Mouse (Mus musculus): ENCODE data around the gene Atp6v0e2.

The Atp6v0e2 gene

DNA sequence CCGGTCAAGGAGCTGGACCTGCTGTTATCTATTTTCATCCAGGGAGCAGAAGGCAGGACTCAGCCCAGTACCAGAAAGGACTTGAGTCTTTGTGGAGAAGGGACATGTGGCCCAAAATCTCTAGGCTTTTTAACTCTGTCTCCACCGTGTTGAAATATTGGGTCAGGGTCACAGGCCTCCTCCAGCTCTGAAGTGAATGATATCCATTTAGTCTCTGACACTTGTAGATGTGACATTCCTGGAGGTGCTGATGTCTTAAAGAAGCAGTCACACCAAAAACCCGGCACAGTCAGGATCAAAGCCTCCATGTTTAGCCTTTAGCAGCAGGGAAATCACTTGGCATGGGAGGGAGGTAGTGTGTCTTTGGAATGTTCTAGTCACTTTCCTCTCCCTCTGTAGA is 3.3 kb downstream of the Atp6v0e2 start:
- DNase-seq: no peak

DNA sequence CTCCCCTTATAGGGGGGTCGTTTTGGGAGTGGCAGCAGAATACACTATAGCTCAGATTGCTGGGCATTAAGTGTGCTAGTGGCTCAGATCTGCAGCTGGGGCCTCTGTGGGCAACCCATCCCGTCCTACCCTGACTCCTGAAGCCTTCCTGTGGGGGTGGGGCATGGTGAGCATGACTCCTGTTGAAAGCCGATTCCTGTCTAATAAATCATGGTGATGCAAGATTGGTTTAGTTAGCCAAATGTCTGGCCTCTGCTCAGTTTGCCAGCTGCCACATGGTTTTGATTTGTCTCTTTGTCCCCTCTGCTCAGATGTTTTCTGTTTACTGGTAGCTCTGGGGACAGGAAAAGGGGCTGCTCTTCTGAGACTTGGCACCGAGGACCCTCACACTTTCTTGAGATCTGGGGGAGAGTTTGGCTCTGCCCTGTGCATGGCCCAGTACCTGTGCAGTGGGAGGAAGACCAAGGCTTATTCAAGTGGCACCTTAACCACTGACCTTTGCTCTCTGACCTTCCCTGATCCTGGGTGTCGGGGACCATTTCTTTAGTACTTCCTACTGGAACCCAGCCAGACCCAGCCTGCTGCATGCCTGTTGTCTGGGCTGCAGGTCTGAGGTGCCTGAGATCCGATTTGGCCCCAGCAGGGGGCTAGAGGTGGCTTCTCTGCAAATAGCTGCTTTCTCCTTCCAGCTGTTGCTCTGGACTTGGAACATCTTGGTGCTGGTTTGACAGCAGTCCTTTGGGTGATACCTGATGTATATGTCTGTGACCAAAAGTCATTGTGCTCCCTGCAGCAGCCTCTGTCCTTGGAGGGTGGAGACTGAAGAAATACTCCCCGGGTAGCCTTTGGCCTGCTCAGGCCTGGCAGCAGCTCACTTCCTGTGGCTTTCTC is 4.4 kb downstream of the Atp6v0e2 start:
- no peak for DNase-seq

DNA sequence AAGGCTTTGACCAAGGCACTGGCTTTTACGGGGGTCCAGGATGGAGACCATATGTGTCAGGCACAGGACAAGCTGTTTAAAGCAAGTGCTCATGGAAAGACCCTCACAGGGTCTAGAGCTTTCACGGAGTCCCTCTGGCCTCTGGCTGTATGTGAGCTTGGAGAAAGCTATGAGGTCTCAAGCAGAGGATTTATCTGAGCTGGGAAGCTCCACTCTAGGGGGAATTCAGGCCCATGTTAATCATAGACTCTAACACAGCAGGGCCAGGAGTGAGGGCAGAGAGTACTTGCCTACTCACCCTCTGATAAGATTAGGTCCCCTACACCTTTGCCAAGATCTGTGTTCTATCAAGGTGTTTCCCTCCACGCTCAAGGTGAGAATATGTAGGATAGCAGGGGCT is 5.2 kb downstream of the Atp6v0e2 start:
- no peak for DNase-seq

DNA sequence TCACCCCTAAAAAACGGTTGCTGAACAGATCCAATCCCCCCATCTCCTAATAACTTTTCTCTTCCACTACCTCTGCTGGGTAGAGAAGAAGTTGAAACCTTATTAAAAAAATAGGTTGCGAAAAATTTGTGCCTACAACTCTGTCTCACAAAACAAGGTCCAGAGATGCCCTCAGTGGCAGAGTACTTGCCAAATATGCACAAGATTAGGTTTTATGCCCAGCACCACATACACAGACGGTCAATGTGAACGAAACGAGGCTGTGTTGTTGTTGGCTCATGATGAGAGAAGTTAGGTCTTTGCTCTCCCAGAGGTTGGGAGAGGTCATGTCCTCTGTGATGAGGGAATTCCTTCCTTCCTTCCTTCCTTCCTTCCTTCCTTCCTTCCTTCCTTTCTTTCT is 7.8 kb downstream of the Atp6v0e2 start:
- DNase-seq: no peak

DNA sequence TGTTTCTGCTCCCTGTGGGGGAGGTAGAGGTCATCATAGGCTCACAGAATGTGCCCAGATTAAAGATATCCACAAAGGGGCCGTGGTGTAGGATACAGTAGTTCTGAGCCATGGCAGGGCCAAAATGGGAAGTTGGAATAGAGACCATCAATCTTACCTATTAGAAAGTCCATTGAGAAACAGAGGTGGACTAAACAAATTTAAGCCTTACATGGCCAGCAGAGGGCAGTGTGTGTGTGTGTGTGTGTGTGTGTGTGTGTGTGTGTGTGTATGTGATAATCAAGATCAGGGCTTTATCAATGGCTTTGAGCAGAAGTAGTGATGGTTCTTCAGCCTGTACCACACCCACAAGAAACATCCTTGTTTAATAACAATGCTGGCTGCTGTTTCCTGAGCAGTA is 8.9 kb downstream of the Atp6v0e2 start:
- DNase-seq: no peak

DNA sequence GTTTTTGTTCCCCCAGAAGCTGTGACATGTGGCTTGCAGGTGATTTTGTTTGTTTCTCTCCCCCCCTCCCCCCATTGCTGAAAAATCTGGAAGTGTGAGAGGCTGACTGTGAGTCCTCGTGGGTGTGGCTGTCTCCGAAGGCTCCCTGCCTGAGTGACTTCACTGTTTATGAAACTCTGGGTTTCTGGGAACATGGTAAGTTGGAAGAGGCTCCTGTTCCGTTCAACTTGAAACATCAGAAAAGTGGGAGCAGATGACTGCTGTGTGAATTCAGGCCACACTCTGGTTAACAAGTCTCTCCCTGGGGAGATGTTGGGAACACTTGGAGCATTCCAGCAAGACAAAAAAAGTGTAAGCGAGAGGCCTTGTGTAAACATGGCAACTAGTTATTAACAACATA is 9.4 kb downstream of the Atp6v0e2 start:
- no peak for DNase-seq

DNA sequence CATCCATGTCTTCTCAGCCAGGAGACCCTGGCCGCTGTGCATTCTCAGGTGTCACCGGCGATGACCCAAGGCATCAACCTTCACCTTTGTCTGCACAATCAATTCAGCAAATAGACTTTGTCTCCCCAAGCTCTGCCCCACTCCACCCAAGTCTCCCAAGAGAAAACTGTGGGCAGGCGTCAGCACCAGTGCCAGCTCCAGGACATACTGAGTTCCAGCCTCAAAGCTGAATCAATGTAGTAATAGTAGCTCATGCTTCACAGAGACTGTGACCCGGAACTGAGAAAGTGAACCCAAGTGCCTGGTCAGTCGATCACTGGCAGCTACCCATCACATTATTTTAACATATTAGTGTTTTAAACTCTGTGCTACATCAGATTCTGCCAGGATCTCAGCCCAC is 10.9 kb downstream of the Atp6v0e2 start:
- DNase-seq: no peak

DNA sequence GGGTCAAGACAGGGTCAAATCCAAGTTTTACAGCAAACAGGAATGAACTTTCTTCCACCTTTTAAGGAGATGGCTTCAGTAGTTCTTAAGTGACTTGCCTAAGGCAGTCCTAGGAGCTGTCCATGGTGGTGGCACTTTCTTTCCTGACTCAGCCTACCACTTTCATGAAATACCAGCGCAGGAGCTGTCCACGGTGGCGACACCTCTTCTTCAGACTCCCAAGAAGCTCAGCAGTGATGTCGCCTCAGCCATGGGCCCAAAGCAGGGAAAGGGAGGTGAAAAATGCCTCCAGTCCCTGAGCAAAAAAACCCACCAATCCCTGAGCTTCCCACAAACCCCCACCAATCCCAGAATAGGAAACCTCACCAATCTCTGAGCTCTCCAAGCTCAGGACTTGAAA is 15.5 kb downstream of the Atp6v0e2 start:
- no peak for DNase-seq

DNA sequence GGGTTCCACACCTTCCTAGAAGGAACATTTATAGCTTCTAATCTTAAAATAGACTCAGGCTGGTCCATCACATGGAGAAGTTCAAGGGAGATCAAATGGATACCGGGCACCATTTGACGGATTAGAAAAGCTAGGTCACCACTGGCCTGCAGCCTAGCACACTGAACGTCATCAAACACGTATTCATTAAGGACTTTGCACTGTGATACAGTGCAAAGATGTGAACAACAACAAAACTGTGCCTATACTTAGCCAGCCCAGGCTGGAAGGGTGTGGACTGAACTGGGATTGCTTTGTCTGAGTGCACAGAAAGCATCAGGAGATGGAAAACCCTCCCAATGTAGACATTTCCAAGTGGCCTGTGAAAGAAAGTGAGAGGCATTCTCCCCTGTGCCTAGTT is 16.4 kb downstream of the Atp6v0e2 start:
- DNase-seq: no peak

DNA sequence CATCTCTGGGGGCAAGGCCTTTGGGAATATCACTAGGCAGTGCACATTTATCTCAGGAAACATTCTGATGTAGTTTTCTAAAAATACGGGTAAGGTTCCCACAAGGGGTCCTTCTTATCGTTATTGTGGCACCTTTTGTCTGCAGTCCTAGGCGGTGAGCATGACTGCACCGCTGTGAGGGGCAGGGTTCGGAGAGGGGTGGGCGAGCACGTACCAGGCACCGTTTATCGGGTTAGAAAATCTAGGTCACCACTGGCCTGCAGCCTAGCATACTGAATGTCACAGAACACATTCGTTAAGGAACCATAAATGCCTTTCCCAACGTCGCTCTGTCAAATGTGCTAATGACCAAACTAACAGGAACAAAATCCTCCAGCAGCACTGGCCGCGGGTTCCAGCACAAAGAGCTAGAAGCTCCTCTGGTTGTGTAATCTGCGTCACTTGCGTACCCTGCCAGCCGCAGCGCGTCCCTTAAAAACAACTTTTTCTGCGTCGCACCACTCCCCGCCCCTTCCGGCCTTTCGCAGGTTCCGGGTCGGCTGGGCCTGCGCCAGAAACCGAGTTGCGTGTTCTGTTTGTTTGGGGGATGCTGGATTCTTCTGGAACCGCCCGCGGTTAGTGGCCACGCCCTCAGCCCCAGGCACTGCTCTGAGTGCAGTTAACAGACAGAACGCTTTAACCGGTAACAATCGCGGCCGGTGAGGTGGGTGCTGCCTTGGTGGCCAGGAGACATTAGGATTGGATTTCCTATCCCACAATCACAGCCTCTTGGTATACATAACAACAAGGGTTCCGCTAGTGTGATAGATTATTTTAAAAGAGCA is 17.1 kb downstream of the Atp6v0e2 start, which contains the start of gene Lrrc61:
Lrrc61 (plus strand) TSS at position 517 of the 824 bp plus-strand sequence.
- peak; percentile 97 for DNase-seq

DNA sequence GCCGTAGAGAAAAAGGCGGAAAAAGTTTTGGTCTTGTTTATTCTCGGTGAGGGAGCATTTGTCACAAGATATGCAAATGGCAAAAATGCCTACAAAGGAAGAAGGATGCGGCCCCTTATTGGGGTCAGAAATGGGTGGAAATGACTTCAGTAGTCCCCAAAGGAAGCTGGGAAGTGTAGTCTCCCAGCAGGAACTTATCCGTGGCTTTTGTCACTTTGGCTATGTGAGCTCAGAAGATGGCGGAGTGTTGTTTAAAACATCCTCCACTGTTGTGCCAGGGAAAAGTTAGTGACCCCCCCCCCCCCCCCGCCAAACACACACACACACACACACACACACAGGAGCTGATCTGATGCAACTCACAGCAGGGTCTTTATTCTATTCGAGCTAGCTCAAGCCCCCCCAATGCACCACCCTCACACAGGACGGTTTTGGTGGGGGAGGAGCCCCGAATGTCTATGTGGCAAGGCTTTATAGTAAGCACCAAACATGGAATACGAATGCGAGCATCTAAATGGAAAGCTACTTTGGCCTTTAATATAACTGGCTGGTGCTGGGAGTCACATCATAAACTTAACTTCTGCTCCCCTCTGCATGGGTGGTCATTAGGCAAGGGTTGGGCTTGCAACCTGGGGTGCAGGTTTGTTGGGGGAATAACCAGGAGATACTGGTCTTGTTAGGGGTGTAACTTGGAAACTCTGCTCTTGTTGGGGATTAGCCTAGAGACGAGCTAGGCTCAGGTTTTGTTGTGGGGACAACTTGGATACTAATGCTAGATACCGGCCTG is 17.9 kb downstream of the Atp6v0e2 start:
- DNase-seq: peak; percentile 88

DNA sequence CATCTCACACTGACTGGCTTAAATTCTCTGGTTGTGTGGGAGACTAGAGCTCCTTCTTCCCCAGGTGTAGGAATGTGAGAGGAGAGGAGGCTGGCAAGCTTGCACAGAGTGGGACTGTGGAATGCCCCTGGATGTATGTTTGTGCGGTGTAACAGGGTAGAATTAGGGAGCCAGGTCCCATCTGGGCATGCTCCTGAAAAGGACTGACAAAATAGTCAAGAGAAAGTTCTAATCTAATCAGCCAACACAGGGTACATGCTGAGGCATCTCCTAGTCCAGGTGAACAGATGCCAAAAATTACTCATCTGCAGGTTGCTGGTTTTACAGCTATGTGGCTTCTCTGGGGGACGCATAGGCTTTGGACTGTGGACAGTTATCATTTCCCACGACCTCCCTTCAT is 18.5 kb downstream of the Atp6v0e2 start:
- no peak for DNase-seq

DNA sequence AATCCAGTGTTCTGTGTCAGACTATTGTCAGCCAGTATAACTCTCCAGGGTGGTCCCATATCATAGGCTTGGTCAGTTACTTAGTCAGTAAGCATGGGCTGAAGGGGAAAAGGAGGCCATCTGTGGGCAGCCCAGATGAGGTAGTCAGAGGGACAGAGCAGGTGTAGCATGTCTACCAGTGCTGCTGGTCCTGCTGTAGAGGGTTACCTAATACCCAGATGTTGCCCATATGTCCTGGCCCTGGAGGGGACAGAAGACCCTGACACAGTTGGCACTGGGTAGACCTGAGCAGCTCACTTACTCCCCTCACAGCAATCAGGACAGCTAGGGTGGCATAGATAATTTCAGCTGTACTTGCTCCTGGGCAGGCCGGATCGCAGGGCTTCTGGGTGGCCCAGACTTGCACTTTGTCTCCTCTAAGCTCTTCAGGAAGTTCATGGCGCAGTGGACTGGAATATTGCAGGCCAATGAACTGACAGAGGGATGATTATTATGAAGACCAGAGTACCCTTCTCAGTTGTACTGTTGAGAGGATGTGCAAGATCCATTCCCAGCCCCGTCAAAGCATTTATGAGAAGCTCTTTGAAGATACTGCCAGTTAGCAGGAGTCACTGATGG is 28.4 kb downstream of the Atp6v0e2 start:
- no peak for DNase-seq

DNA sequence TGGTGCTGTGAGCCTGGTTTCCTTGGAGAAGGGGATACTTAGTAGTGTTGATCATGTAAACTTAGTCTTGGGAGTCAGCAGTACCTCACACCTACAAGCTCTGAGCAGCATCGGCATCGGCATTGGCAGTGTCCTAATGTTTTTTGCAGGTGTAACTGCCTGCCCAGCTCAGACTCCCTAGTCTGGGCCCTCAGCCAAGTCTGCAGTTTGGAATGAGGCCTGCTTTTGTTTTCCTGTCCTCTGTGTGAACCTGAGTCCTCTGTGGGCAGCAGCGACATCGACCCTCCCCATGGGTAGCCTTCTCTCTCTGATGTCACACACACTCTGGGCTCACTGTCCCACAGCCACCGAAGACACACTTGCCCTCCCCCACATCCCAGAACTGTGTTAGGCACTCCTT is 28.9 kb downstream of the Atp6v0e2 start:
- DNase-seq: no peak

DNA sequence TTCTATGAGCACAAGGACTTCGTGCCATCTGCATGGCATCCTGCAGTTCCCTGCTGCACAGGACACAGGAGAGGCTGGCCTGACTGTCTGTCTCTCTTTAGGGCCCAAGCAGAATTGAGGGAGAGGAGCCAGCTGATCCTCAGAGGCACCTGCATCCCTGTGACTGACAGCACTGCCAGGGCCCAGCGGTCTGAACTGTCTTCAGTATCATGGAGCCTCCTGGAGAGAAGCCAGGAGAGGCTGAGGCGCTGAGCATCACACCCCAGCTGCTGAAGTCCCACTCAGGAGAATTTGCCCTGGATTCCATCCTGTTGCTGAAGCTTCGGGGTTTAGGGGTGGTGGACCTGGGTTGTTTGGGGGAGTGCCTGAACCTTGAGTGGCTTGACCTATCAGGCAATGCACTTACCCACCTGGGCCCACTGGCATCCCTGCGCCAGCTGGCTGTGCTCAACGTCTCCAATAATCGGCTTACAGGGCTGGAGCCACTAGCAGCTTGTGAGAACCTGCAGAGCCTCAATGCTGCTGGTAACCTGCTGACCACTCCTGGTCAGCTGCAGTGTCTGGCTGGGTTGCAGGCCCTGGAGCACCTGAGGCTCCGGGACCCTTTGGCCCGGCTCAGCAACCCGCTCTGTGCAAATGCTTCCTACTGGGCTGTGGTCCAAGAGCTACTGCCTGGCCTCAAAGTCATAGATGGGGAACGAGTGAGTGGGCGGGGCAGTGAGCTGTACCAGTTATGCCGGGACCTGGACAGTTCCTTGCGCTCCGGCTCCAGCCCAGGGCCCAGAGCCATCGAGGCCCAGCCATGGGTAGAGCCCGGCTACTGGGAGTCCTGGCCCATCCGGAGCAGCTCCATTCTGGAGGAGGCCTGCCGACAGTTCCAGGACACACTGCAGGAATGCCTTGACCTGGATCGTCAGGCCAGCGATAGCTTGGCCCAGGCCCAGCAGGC is 30.9 kb downstream of the Atp6v0e2 start:
- DNase-seq: no peak

DNA sequence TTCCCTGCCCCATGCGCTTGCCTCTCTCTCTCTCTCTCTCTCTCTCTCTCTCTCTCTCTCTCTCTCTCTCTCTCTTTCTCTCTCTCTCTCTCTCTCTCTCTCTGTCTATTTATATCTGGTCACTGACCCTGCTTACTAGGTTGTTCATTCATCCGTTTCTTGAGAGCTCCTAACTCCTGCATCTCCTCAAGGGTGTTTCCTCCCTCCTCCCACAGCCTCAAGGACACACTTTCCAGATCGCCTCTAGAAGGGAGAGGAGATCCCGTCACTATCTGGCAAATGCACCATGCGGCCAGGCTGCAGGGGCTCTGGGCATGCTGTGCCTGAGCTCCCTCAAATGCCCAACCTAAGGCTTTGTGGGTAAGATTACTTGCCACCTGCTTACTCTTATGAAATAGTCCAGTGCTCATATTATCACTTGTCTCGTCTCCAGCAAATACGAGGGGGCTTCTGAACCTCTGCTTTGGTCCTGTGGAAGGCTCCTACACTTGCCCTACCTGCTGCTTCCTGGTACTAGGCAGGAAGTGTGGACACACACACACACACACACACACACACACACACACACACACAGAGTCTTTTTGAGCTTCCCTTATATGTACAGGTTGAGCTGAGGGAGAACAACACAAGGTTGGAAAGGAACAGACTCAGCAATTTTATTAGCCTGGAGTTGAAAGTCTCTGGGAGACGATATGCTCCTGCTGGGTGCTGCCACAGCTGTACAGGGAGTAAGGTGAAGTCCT is 31.8 kb downstream of the Atp6v0e2 start:
- no peak for DNase-seq

DNA sequence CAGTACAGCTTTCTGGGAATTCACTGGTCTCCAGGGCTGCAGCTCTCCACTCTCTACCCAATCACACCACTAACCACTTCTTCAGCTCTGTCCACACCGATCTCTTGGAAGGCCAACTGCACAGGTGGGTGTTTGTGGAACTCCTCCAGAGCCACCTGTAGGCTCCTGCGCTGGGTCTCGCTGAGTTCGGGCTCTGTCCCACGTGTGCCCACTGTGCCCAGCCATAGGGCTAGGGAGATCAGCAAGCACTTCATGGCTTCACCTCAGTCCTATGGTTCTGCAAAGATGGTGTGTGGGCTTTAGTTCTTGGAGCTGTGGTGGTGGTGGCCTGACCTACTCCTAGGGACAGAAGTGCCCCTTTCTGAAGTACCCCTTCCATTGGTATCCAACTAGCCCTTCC is 34.6 kb downstream of the Atp6v0e2 start:
- no peak for DNase-seq

DNA sequence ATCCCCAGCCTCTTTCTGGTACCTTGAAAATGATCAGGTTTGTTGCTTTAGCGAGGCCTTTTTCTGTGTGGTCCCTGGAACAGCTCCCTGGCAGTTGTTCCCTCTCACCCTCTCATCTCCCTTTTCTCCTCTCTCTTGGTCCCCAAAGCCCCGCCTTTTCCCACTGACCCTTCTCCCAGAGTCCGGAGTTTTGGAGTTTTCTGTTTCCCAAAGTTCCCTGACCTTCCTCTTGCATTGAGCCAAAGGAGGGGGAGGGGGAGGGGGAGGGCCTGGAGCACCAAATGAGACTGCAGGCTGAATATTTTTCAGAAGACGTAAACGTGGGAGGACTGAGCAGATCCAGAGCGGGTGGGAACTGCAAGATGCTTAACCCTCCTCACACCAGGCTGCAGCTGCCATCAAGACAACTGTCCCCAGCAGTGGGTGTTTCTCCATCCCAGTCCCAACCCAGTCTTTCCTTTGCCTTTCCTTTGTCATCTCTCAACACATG is 35.2 kb downstream of the Atp6v0e2 start, which contains the start of gene Rarres2:
Rarres2 (minus strand) TSS at position 218 of the 490 bp plus-strand sequence.
- DNase-seq: no peak

DNA sequence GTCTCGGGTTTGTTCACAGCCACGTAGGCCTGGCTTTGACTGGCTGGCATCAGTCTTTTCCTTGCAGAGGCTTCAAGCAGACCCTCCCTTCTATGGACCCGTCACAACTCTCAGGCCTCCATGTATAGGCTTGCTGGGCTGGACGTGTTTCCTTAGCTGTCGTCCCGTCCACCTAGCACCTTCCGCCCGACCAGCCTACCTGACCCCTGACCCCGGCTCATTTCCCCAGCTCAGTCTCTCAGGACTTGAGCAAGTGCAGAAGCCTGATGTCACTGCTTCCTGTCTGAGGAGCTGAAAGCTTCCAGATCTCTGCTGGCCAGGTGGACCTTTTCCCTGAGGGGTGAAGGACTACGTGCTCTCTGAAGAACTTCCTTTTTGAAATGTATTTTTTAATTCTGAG is 35.9 kb downstream of the Atp6v0e2 start:
- no peak for DNase-seq

DNA sequence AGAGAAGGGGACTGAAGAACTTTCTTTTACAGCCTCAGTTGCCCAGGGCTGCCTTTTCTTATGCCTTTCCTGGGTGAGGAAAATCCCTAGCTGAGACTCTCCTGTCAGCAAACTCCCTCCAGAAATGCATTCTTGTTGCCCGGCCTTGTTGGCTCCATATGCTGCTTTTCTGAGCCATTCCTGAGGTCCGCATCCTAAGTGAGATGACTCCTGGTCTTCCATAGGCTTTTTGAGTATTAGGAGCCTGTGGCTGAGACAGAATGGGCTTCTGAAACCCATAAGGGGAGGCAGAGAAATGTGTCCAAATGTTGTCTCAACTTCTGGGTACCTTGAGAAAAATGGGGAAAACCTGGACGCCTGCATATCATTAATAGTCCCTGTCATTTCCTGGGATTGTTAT is 36.6 kb downstream of the Atp6v0e2 start:
- no peak for DNase-seq

DNA sequence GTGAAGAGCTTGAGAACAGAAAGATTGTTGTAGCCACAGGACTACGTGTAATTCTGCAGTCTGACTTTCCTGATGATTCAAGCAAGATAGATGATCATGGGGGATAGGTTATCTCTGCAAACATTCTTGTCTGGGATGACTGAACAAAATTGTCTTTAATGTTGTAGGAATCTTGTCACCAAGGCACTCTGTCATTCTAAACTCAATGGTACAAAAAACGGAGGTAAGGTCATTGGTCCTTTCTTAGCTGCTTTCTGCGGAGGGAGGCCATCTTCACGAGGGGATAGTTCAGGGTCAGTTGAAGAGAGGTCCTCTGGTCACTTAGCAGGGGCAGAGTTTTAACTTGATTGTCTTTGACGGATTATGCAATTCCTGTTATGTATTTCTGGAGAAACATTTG is 41.3 kb downstream of the Atp6v0e2 start:
- no peak for DNase-seq

Data from layer of hippocampus, adult 9-11 months (tissue).